Mouse (Mus musculus): Measurements from ENCODE around the gene Zbtb38. TPM values are rescaled to one million over a fixed set of nuclear protein-coding genes. Genes with fewer than 3 reads are reported as not detected.

The Zbtb38 gene
- polyA plus RNA-seq, 1 experiment from 2014 or later, result 12.6 TPM

GRCm38 (mm10) chr9:96639451-96639850 lies 113.2 kb downstream of the Zbtb38 start:
- no peak for DNase-seq (ENCODE audit: low spot score)
- ATAC-seq (ENCODE audit: insufficient read depth, low FRiP score, low TSS enrichment), result no peak
- Histone ChIP-seq H3K36me3 (ENCODE audit: control insufficient read depth, insufficient read depth, low read length) (no peaks in the 10 kb centered on the region), H3K9ac (ENCODE audit: low read length) (no peak overlapping the region), H3K4me3 (ENCODE audit: low read depth, low read length) (no peak overlapping the region), H3K27me3 (ENCODE audit: control insufficient read depth, insufficient read depth, low read length) (no peaks in the 10 kb centered on the region), H3K27ac (ENCODE audit: low read depth, low read length) (no peak overlapping the region), H3K4me2 (ENCODE audit: low read depth) (no peak overlapping the region), H3K9me3 (ENCODE audit: control insufficient read depth, low read length) (no peaks in the 10 kb centered on the region), H3K4me1 (ENCODE audit: control insufficient read depth, insufficient read depth, low read length) (no peaks in the 10 kb centered on the region)
- WGBS, result 91% methylated on average over 7 of the region's 7 CpGs

GRCm38 (mm10) chr9:96638508-96638907 lies 114.1 kb downstream of the Zbtb38 start:
- WGBS, result 86% methylated on average over 7 of the region's 7 CpGs
- H3K4me1 ChIP-seq (ENCODE audit: control insufficient read depth, insufficient read depth, low read length), result no peaks in the 10 kb centered on the region
- no peak for DNase-seq (ENCODE audit: low spot score)
- no peaks in the 10 kb centered on the region for H3K9me3 ChIP-seq (ENCODE audit: control insufficient read depth, low read length)
- no peak for ATAC-seq (ENCODE audit: insufficient read depth, low FRiP score, low TSS enrichment)
- no peak overlapping the region for H3K4me2 ChIP-seq (ENCODE audit: low read depth)
- H3K27ac ChIP-seq (ENCODE audit: low read depth, low read length), result no peak overlapping the region
- H3K9ac ChIP-seq (ENCODE audit: low read length), result no peak overlapping the region
- no peak overlapping the region for H3K4me3 ChIP-seq (ENCODE audit: low read depth, low read length)
- no peaks in the 10 kb centered on the region for H3K36me3 ChIP-seq (ENCODE audit: control insufficient read depth, insufficient read depth, low read length)
- H3K27me3 ChIP-seq (ENCODE audit: control insufficient read depth, insufficient read depth, low read length), result no peaks in the 10 kb centered on the region

GRCm38 (mm10) chr9:96637157-96637548 lies 115.5 kb downstream of the Zbtb38 start:
- no peaks in the 10 kb centered on the region for H3K9me3 ChIP-seq (ENCODE audit: control insufficient read depth, low read length)
- DNase-seq (ENCODE audit: low spot score) (no peak), ATAC-seq (ENCODE audit: insufficient read depth, low FRiP score, low TSS enrichment) (no peak)
- no peak overlapping the region for H3K4me2 ChIP-seq (ENCODE audit: low read depth)
- H3K9ac ChIP-seq (ENCODE audit: low read length), result no peak overlapping the region
- no peak overlapping the region for H3K4me3 ChIP-seq (ENCODE audit: low read depth, low read length)
- H3K27me3 ChIP-seq (ENCODE audit: control insufficient read depth, insufficient read depth, low read length), result 0 out of 2 replicates have a peak, but pooled peaks cover 2% of the 10 kb centered on the region
- H3K27ac ChIP-seq (ENCODE audit: low read depth, low read length), result no peak overlapping the region
- no peaks in the 10 kb centered on the region for H3K4me1 ChIP-seq (ENCODE audit: control insufficient read depth, insufficient read depth, low read length)
- 84% methylated on average over 7 of the region's 7 CpGs for WGBS
- H3K36me3 ChIP-seq (ENCODE audit: control insufficient read depth, insufficient read depth, low read length), result no peaks in the 10 kb centered on the region

- ATAC-seq (ENCODE audit: insufficient read depth, low FRiP score, low TSS enrichment) (no peak), DNase-seq (ENCODE audit: low spot score) (no peak)
- Histone ChIP-seq H3K4me3 (ENCODE audit: low read depth, low read length) (no peak overlapping the region), H3K36me3 (ENCODE audit: control insufficient read depth, insufficient read depth, low read length) (no peaks in the 10 kb centered on the region), H3K27ac (ENCODE audit: low read depth, low read length) (no peak overlapping the region), H3K9ac (ENCODE audit: low read length) (no peak overlapping the region), H3K9me3 (ENCODE audit: control insufficient read depth, low read length) (no peaks in the 10 kb centered on the region), H3K4me1 (ENCODE audit: control insufficient read depth, insufficient read depth, low read length) (0 out of 2 replicates have a peak, but pooled peaks cover 3% of the 10 kb centered on the region), H3K4me2 (ENCODE audit: low read depth) (no peak overlapping the region), H3K27me3 (ENCODE audit: control insufficient read depth, insufficient read depth, low read length) (0 out of 2 replicates have a peak, but pooled peaks cover 2% of the 10 kb centered on the region)
- 65% methylated on average over 9 of the region's 9 CpGs for WGBS
Measured at GRCm38 (mm10) chr9:96636423-96637156, 116.0 kb downstream of the Zbtb38 start.

GRCm38 (mm10) chr9:96635899-96636298 lies 116.7 kb downstream of the Zbtb38 start:
- Histone ChIP-seq H3K9me3 (ENCODE audit: control insufficient read depth, low read length) (no peaks in the 10 kb centered on the region), H3K4me1 (ENCODE audit: control insufficient read depth, insufficient read depth, low read length) (0 out of 2 replicates have a peak, but pooled peaks cover 3% of the 10 kb centered on the region), H3K36me3 (ENCODE audit: control insufficient read depth, insufficient read depth, low read length) (no peaks in the 10 kb centered on the region), H3K9ac (ENCODE audit: low read length) (no peak overlapping the region), H3K27ac (ENCODE audit: low read depth, low read length) (no peak overlapping the region), H3K27me3 (ENCODE audit: control insufficient read depth, insufficient read depth, low read length) (0 out of 2 replicates have a peak, but pooled peaks cover 2% of the 10 kb centered on the region), H3K4me2 (ENCODE audit: low read depth) (no peak overlapping the region), H3K4me3 (ENCODE audit: low read depth, low read length) (no peak overlapping the region)
- WGBS, result 75% methylated on average over 3 of the region's 3 CpGs
- no peak for DNase-seq (ENCODE audit: low spot score)
- ATAC-seq (ENCODE audit: insufficient read depth, low FRiP score, low TSS enrichment), result no peak

- Histone ChIP-seq H3K9ac (ENCODE audit: low read length) (no peak overlapping the region), H3K4me1 (ENCODE audit: control insufficient read depth, insufficient read depth, low read length) (0 out of 2 replicates have a peak, but pooled peaks cover 3% of the 10 kb centered on the region), H3K9me3 (ENCODE audit: control insufficient read depth, low read length) (no peaks in the 10 kb centered on the region), H3K27me3 (ENCODE audit: control insufficient read depth, insufficient read depth, low read length) (0 out of 2 replicates have a peak, but pooled peaks cover 2% of the 10 kb centered on the region), H3K4me3 (ENCODE audit: low read depth, low read length) (no peak overlapping the region), H3K36me3 (ENCODE audit: control insufficient read depth, insufficient read depth, low read length) (no peaks in the 10 kb centered on the region), H3K27ac (ENCODE audit: low read depth, low read length) (no peak overlapping the region), H3K4me2 (ENCODE audit: low read depth) (no peak overlapping the region)
- DNase-seq (ENCODE audit: low spot score), result no peak
- ATAC-seq (ENCODE audit: insufficient read depth, low FRiP score, low TSS enrichment), result no peak
- 74% methylated on average over 6 of the region's 6 CpGs for WGBS
Measured at GRCm38 (mm10) chr9:96635176-96635575, 117.5 kb downstream of the Zbtb38 start.

- Histone ChIP-seq H3K27me3 (ENCODE audit: control insufficient read depth, insufficient read depth, low read length) (0 out of 2 replicates have a peak, but pooled peaks cover 2% of the 10 kb centered on the region), H3K27ac (ENCODE audit: low read depth, low read length) (no peak overlapping the region), H3K9ac (ENCODE audit: low read length) (no peak overlapping the region), H3K4me1 (ENCODE audit: control insufficient read depth, insufficient read depth, low read length) (0 out of 2 replicates have a peak, but pooled peaks cover 3% of the 10 kb centered on the region), H3K36me3 (ENCODE audit: control insufficient read depth, insufficient read depth, low read length) (no peaks in the 10 kb centered on the region), H3K4me3 (ENCODE audit: low read depth, low read length) (no peak overlapping the region), H3K9me3 (ENCODE audit: control insufficient read depth, low read length) (no peaks in the 10 kb centered on the region), H3K4me2 (ENCODE audit: low read depth) (no peak overlapping the region)
- ATAC-seq (ENCODE audit: insufficient read depth, low FRiP score, low TSS enrichment) (no peak), DNase-seq (ENCODE audit: low spot score) (no peak)
- 88% methylated on average over 2 of the region's 2 CpGs for WGBS
Measured at GRCm38 (mm10) chr9:96633771-96634170, 118.9 kb downstream of the Zbtb38 start.
